Mouse (Mus musculus) stomach, postnatal 0 days (tissue): Measurements from ENCODE around the gene Hist1h2bq.
"Not testable (repeated sequence)": the region's sequence is repeated elsewhere in the genome, so short reads cannot be mapped to it uniquely, and the experiment has no call there.

Experiments used
- CTCF ChIP-seq: IDR thresholded peaks from 2 replicates; pipeline ENCODE4 v1.5.1; 2016; ENCODE audit warnings: antibody characterized with exemption, low read depth, mild to moderate bottlenecking, moderate library complexity
- EP300 ChIP-seq: optimal IDR thresholded peaks from 2 replicates; pipeline ENCODE3; 2016; ENCODE audit warnings: antibody characterized with exemption

- TF ChIP-seq CTCF, EP300: not testable (repeated sequence)
These were observed 23.5 kb upstream of the Hist1h2bq start, which contains the start of the genes Hist1h2ap and Hist1h2br for GRCm38 (mm10) chr13:21833461-21833860.
